Mouse (Mus musculus): ENCODE measurements at regions not wholly inside any gene's neighbourhood (a gene's known extent, or its start where the extent isn't known, plus 50 kb on each side); places are given as distances from the start of the nearest gene placed in this dataset.

DNA sequence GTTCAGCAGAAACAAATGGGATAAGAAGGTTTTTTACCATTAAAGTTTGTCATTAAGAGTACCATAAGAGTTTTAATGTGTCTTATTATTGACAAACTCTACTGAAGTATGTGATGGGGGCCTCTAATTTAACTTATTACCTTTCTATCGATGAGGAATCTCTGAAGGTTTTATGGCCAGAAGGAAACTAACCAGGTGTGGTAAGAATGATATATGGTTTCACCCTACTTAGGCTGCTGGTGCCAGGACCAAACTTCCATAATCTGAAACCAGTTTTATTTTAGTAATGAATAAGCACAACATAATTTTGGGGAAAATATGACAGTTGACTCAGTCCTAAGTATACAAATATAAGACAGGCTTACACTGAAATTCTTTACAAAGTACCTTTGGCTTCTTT, 401.1 kb downstream of the Gm11232 start:
- Histone ChIP-seq H3K4me1 (replicated peaks; ENCODE audit: control insufficient read depth, insufficient read depth, low read length) (no peaks in the 10 kb centered on the region), H3K27me3 (replicated peaks; ENCODE audit: control insufficient read depth, insufficient read depth, low read length) (no peaks in the 10 kb centered on the region), H3K36me3 (ENCODE audit: control insufficient read depth, insufficient read depth) (no peaks in the 10 kb centered on the region), H3K9ac (replicated peaks; ENCODE audit: low read depth, low read length) (no peak overlapping the region), H3K4me2 (ENCODE audit: low read length) (no peak overlapping the region), H3K4me3 (replicated peaks; ENCODE audit: low read length) (no peak overlapping the region), H3K9me3 (ENCODE audit: control insufficient read depth, low read length) (0 out of 2 replicates have a peak, but pooled peaks cover 2% of the 10 kb centered on the region), H3K27ac (ENCODE audit: low read length) (no peak overlapping the region)
- 93% methylated on average over 1 of the region's 1 CpGs for WGBS
- no peak for ATAC-seq

DNA sequence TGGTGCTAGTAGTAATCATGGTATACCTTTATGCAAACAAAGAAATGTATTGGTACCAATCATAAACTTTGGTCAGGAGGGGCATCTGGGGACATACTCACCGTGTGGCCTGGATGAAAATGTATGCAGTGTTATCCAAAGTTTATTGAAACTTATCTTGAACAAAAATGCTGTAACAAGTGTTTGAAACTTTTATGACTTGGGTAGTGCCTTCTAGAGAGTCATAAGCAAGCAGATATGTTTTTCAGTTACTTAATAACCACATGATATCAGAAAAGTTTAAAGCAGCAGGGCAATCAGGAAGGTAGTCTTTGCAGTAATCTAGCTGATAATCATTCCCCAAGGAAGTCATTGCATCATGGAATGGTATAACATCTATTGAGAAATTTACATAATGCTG, 401.5 kb downstream of the Gm11232 start:
- Histone ChIP-seq H3K27ac (ENCODE audit: low read length) (no peak overlapping the region), H3K9ac (replicated peaks; ENCODE audit: low read depth, low read length) (no peak overlapping the region), H3K9me3 (ENCODE audit: control insufficient read depth, low read length) (0 out of 2 replicates have a peak, but pooled peaks cover 2% of the 10 kb centered on the region), H3K4me2 (ENCODE audit: low read length) (no peak overlapping the region), H3K36me3 (ENCODE audit: control insufficient read depth, insufficient read depth) (no peaks in the 10 kb centered on the region), H3K27me3 (replicated peaks; ENCODE audit: control insufficient read depth, insufficient read depth, low read length) (no peaks in the 10 kb centered on the region), H3K4me3 (replicated peaks; ENCODE audit: low read length) (no peak overlapping the region), H3K4me1 (replicated peaks; ENCODE audit: control insufficient read depth, insufficient read depth, low read length) (no peaks in the 10 kb centered on the region)
- ATAC-seq = no peak
- whole genome bisulfite sequencing = 93% methylated on average over 1 of the region's 1 CpGs

DNA sequence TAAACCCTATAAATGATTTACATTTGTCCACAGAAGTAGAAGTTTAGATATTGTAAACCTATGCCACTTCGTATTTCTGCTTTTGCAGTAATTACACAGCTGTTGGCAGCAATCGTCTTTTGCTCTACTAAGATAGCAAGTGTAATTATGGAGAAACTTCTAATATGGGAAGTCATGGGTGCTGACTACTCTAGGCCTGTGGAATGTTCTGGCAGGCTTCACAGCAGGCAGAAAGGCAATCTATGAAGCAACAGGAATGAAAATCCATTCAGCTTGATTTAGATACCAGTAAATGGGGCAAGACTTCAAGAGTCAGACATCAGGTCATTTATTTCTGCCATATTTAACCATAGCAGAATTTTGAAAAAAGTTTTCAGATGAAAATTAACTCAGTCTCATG, 405.9 kb downstream of the Gm11232 start:
- no peaks in the 10 kb centered on the region for H3K27me3 ChIP-seq (replicated peaks; ENCODE audit: control insufficient read depth, insufficient read depth, low read length)
- H3K4me3 ChIP-seq (replicated peaks; ENCODE audit: low read length) = no peak overlapping the region
- 91% methylated on average over 2 of the region's 2 CpGs for WGBS
- H3K9ac ChIP-seq (replicated peaks; ENCODE audit: low read depth, low read length) = no peak overlapping the region
- H3K36me3 ChIP-seq (ENCODE audit: control insufficient read depth, insufficient read depth) = no peaks in the 10 kb centered on the region
- no peaks in the 10 kb centered on the region for H3K4me1 ChIP-seq (replicated peaks; ENCODE audit: control insufficient read depth, insufficient read depth, low read length)
- no peak overlapping the region for H3K27ac ChIP-seq (ENCODE audit: low read length)
- 0 out of 2 replicates have a peak, but pooled peaks cover 2% of the 10 kb centered on the region for H3K9me3 ChIP-seq (ENCODE audit: control insufficient read depth, low read length)
- ATAC-seq = no peak
- H3K4me2 ChIP-seq (ENCODE audit: low read length) = no peak overlapping the region

DNA sequence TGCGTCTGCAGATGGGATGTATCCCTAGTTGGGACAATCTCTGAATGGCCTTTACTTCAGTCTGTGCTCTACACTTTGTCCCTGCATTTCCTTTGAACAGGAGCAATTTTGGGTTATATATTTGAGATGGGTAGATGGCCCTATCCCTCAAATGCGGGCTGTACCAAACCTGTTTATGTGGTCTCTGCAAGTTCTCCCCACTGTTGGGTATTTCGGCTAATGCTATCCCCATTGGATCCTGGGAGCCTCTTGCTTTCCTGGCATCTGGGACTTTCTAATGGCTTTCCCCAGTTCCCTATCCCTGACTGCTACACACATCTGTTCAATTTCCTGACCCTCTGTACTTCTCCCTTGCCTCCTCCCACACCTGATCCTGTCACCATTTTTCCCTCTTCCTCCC, 414.7 kb downstream of the Gm11232 start:
- Histone ChIP-seq H3K4me2 (ENCODE audit: low read length) (no peak overlapping the region), H3K9me3 (ENCODE audit: control insufficient read depth, low read length) (no peaks in the 10 kb centered on the region), H3K4me3 (replicated peaks; ENCODE audit: low read length) (no peak overlapping the region), H3K27me3 (replicated peaks; ENCODE audit: control insufficient read depth, insufficient read depth, low read length) (no peaks in the 10 kb centered on the region), H3K4me1 (replicated peaks; ENCODE audit: control insufficient read depth, insufficient read depth, low read length) (no peaks in the 10 kb centered on the region), H3K9ac (replicated peaks; ENCODE audit: low read depth, low read length) (no peak overlapping the region), H3K27ac (ENCODE audit: low read length) (no peak overlapping the region), H3K36me3 (ENCODE audit: control insufficient read depth, insufficient read depth) (no peaks in the 10 kb centered on the region)
- 91% methylated on average over 3 of the region's 3 CpGs for WGBS
- no peak for ATAC-seq

DNA sequence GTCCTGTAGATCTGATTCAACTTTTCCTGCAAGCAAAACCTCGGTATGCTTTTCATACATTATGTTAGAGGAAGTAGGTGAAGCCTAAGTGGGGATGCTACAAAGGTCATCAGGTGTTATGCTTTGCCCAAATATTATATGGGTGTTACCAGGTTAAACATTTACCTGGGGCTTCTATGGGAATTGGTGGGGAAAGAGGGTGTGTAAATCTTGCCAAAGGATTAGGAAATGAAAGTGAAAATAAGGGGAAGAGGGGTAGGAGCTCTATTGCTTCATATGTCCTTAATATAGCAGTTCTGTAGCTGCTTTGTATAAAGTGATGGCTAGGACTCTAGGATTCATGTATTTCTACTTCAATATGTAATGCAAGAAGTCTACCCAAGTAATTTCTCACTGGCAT, 419.2 kb downstream of the Gm11232 start:
- Histone ChIP-seq H3K9me3 (ENCODE audit: control insufficient read depth, low read length) (no peaks in the 10 kb centered on the region), H3K27me3 (replicated peaks; ENCODE audit: control insufficient read depth, insufficient read depth, low read length) (no peaks in the 10 kb centered on the region), H3K36me3 (ENCODE audit: control insufficient read depth, insufficient read depth) (no peaks in the 10 kb centered on the region), H3K9ac (replicated peaks; ENCODE audit: low read depth, low read length) (no peak overlapping the region), H3K27ac (ENCODE audit: low read length) (no peak overlapping the region), H3K4me1 (replicated peaks; ENCODE audit: control insufficient read depth, insufficient read depth, low read length) (no peaks in the 10 kb centered on the region), H3K4me3 (replicated peaks; ENCODE audit: low read length) (no peak overlapping the region), H3K4me2 (ENCODE audit: low read length) (no peak overlapping the region)
- 83% methylated on average over 1 of the region's 1 CpGs for WGBS
- no peak for ATAC-seq

DNA sequence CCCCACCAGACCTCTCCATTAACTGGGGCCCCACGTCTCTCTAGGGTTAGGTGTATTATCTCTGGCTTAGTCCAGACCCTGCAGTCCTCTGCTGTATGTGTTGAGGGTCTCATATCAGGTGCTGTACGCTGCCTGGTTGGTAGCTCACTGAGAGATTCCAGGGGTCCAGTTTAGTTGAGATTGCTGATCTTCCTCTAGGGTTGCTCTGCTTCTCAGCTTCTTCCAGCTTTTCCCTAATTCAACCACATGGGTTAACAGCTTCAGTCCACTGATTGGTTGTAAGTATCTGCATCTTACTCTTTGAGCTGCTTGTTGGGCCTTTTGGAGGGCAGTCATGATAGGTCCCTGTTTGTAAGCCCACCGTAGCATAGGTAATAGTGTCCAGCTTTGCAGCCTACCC, 425.1 kb downstream of the Gm11232 start:
- Histone ChIP-seq H3K9me3 (ENCODE audit: control insufficient read depth, low read length) (no peaks in the 10 kb centered on the region), H3K4me2 (ENCODE audit: low read length) (no peak overlapping the region), H3K27ac (ENCODE audit: low read length) (no peak overlapping the region), H3K4me3 (replicated peaks; ENCODE audit: low read length) (no peak overlapping the region), H3K4me1 (replicated peaks; ENCODE audit: control insufficient read depth, insufficient read depth, low read length) (no peaks in the 10 kb centered on the region), H3K36me3 (ENCODE audit: control insufficient read depth, insufficient read depth) (no peaks in the 10 kb centered on the region), H3K9ac (replicated peaks; ENCODE audit: low read depth, low read length) (no peak overlapping the region), H3K27me3 (replicated peaks; ENCODE audit: control insufficient read depth, insufficient read depth, low read length) (no peaks in the 10 kb centered on the region)
- ATAC-seq = no peak
- WGBS = 84% methylated on average over 3 of the region's 3 CpGs

DNA sequence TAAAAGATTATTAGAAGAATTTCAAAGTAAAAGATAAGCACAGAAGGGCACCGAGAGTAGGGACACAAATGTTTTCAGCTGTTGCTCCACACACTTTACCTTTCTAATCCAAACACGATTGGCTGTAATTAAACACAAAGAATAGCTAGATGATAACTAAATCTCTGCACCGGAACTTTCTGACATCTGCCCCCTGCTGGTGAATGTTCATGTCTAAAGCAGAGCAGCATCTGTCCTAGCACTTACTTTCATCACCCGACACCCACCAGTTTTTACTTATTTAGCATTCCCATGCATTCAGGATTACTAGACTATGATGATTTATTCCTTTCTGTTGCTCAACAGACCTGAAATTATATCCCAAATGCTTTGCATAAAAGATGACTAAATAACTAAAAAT, 425.7 kb downstream of the Gm11232 start:
- Histone ChIP-seq H3K4me3 (replicated peaks; ENCODE audit: low read length) (no peak overlapping the region), H3K4me1 (replicated peaks; ENCODE audit: control insufficient read depth, insufficient read depth, low read length) (no peaks in the 10 kb centered on the region), H3K9ac (replicated peaks; ENCODE audit: low read depth, low read length) (no peak overlapping the region), H3K27me3 (replicated peaks; ENCODE audit: control insufficient read depth, insufficient read depth, low read length) (no peaks in the 10 kb centered on the region), H3K36me3 (ENCODE audit: control insufficient read depth, insufficient read depth) (no peaks in the 10 kb centered on the region), H3K4me2 (ENCODE audit: low read length) (no peak overlapping the region), H3K27ac (ENCODE audit: low read length) (no peak overlapping the region), H3K9me3 (ENCODE audit: control insufficient read depth, low read length) (no peaks in the 10 kb centered on the region)
- no peak for ATAC-seq
- 72% methylated on average over 4 of the region's 4 CpGs for WGBS

DNA sequence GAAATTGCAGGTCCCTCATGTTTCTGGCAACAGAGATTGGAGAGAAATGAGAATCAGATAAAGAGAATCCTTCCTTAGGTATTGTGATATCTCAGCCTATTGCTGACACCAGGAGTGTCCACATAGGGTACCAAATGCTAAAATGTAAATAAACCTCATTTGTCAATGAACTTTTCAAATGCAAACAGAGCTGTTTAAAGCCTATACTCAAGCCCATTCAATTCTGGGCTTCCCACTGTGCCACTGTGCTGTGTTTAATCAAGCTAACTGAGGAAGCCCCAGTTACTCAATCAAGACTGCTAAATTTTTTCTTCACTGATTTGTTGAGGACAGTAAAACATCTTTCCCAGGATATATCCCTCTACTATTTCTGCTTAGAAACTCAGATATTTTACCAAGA, 441.2 kb downstream of the Gm11232 start:
- Histone ChIP-seq H3K9me3 (ENCODE audit: control insufficient read depth, low read length) (no peaks in the 10 kb centered on the region), H3K27me3 (replicated peaks; ENCODE audit: control insufficient read depth, insufficient read depth, low read length) (no peaks in the 10 kb centered on the region), H3K4me3 (replicated peaks; ENCODE audit: low read length) (no peak overlapping the region), H3K9ac (replicated peaks; ENCODE audit: low read depth, low read length) (no peak overlapping the region), H3K27ac (ENCODE audit: low read length) (no peak overlapping the region), H3K4me1 (replicated peaks; ENCODE audit: control insufficient read depth, insufficient read depth, low read length) (no peaks in the 10 kb centered on the region), H3K36me3 (ENCODE audit: control insufficient read depth, insufficient read depth) (no peaks in the 10 kb centered on the region), H3K4me2 (ENCODE audit: low read length) (no peak overlapping the region)
- ATAC-seq = 0 out of 2 replicates have a peak, but pooled peaks have one; percentile 50

DNA sequence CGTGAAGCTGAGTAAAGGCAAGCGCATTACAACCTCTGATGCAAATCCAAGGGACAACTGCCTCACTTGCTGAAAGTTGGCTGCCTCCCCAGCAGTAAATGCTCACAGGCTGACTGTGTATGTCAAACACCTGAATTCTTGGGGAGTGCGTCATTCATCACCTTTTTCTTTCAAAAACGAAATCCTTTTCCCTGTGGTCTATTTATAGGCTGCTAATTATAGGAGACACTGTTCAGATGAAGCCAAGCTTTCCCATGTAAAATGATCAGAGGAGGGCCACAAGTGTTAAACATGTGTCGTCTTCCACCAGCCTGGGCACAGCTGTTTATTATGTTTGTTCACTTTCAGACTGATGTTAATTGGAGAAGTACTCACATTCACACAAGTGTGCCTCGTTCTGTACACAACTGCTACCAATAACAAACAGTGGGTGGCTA, 450.6 kb downstream of the Gm11232 start:
- H3K9ac ChIP-seq (replicated peaks; ENCODE audit: low read depth, low read length) = no peak overlapping the region
- no peak overlapping the region for H3K4me2 ChIP-seq (ENCODE audit: low read length)
- no peak overlapping the region for H3K4me3 ChIP-seq (replicated peaks; ENCODE audit: low read length)
- H3K27me3 ChIP-seq (replicated peaks; ENCODE audit: control insufficient read depth, insufficient read depth, low read length) = no peaks in the 10 kb centered on the region
- no peak overlapping the region for H3K27ac ChIP-seq (ENCODE audit: low read length)
- WGBS = 57% methylated on average over 6 of the region's 6 CpGs
- no peaks in the 10 kb centered on the region; the same call in 1 of the 2 replicates for H3K9me3 ChIP-seq (ENCODE audit: control insufficient read depth, low read length)
- no peak for ATAC-seq
- H3K4me1 ChIP-seq (replicated peaks; ENCODE audit: control insufficient read depth, insufficient read depth, low read length) = no peaks in the 10 kb centered on the region; the same call in 1 of the 2 replicates
- H3K36me3 ChIP-seq (ENCODE audit: control insufficient read depth, insufficient read depth) = no peaks in the 10 kb centered on the region

DNA sequence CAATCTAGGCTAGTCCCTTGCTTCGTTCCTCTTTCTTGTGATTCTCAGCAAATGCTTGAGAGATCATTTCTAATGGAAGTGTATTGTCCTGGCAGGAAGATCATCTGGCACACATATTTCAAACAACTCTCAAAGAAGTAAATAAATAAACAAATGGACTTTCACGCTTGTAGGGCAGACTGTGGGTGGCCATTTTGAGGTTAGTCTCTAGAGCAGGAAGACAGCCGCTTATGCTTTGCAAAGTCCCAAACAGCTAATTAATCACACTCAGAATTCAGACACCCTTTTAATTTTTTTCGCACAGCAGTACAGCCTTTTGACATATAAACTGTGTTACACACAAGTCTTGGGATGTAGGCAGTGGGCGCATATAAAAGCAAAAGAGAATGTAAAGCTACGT, 451.1 kb downstream of the Gm11232 start:
- Histone ChIP-seq H3K9ac (replicated peaks; ENCODE audit: low read depth, low read length) (no peak overlapping the region), H3K27ac (ENCODE audit: low read length) (no peak overlapping the region), H3K9me3 (ENCODE audit: control insufficient read depth, low read length) (no peaks in the 10 kb centered on the region; the same call in 1 of the 2 replicates), H3K4me3 (replicated peaks; ENCODE audit: low read length) (no peak overlapping the region), H3K4me2 (ENCODE audit: low read length) (no peak overlapping the region), H3K4me1 (replicated peaks; ENCODE audit: control insufficient read depth, insufficient read depth, low read length) (no peaks in the 10 kb centered on the region; the same call in 1 of the 2 replicates), H3K27me3 (replicated peaks; ENCODE audit: control insufficient read depth, insufficient read depth, low read length) (no peaks in the 10 kb centered on the region), H3K36me3 (ENCODE audit: control insufficient read depth, insufficient read depth) (no peaks in the 10 kb centered on the region)
- 87% methylated on average over 6 of the region's 6 CpGs for WGBS
- ATAC-seq = no peak

Data from forebrain, embryonic 16.5 days (tissue).